Mouse (Mus musculus): ENCODE measurements at regions not wholly inside any gene's neighbourhood (a gene's known extent, or its start where the extent isn't known, plus 50 kb on each side); places are given as distances from the start of the nearest gene placed in this dataset.

DNA sequence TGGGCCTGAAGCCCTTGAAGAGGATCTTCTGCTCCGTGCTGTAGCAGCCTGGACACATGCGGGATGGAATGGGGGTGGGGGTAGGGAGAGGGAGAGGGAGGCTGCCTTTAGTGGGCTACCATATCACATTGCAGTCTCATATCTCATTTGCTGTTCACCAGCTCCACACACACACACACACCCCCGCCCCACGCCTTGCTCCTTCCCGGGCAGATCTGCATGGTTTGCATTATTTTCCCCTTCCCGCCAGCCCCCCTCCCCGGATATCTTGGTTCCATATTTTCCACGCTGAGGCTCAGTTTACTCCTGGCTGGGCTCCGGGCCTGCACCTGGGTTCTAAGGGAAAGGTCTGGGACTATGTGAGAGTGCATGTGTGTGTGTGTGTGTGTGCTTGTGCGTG, 61.2 kb downstream of the Pja1 start:
- TF ChIP-seq CTCF (IDR thresholded peaks at IDR 0.05; ENCODE audit: control insufficient read depth, insufficient read depth, insufficient read length) (no peak), MYOG (IDR thresholded peaks at IDR 0.05; ENCODE audit: control insufficient read depth, extremely low read depth, insufficient read length) (no peak), USF1 (IDR thresholded peaks at IDR 0.05; ENCODE audit: low read depth) (no peak)
